Mouse (Mus musculus): ENCODE data around the gene Abcc2. TPM values are rescaled to one million over a fixed set of nuclear protein-coding genes. Genes with fewer than 3 reads are reported as not detected.

Gene Abcc2
- polyA plus RNA-seq, 1 experiment from 2014 or later = 5.1 TPM

DNA sequence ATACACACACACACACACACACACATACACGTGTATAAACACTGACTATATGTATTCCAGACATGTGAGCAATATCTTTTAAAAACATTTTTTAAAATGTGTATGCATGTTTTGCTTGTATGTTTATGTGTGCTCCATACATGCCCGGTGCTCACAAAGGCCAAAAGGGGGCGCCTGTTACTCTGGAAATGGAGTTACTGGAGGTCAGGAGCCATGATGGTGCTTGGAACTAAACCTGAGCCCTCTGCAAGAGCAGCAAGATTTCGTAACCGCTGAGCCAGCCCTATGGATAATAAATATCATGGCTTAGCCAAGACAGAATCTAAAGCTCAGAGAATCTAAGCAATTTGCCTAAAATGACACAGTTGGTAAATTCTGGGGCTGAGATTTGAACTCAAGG, 105.2 kb downstream of the Abcc2 start:
- no peak overlapping the region for H3K27ac ChIP-seq (ENCODE audit: low read depth, low read length)
- no peak for DNase-seq (ENCODE audit: low spot score)
- ATAC-seq (replicated peaks; ENCODE audit: low FRiP score) = no peak
- no peaks in the 10 kb centered on the region for H3K27me3 ChIP-seq (replicated peaks; ENCODE audit: control insufficient read depth, insufficient read depth, low read length)
- peaks cover 10% of the 10 kb centered on the region for H3K4me1 ChIP-seq (replicated peaks; ENCODE audit: control insufficient read depth, insufficient read depth, low read length)
- H3K36me3 ChIP-seq (ENCODE audit: control insufficient read depth, insufficient read depth, low read length) = no peaks in the 10 kb centered on the region
- H3K9me3 ChIP-seq (ENCODE audit: control insufficient read depth, low read length) = no peaks in the 10 kb centered on the region
- no peak overlapping the region for H3K4me3 ChIP-seq (ENCODE audit: low read depth, low read length)
- 81% methylated on average over 5 of the region's 5 CpGs for WGBS
- no peak overlapping the region for H3K4me2 ChIP-seq
- no peak overlapping the region for H3K9ac ChIP-seq (ENCODE audit: low read depth, low read length)

DNA sequence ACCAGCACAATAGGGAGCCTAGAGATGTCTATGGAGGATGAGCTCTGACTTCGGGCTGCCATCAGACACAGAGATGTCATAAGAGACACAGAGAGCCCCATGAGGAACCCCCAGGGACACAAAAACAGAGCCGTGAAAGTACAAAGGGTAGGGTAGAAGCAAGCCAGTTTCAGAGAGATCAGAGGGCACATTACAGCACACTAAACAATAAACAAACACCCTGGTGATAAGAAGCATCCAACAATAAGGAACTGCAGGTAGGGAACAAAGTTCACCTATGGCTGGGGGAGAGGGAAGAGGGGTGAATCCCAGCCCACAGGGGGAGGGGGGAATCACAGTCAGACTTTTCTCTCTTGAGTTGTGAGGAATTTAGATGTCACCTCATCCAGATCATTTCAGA, 105.7 kb downstream of the Abcc2 start:
- H3K4me3 ChIP-seq (ENCODE audit: low read depth, low read length) = no peak overlapping the region
- no peak for DNase-seq (ENCODE audit: low spot score)
- no peaks in the 10 kb centered on the region for H3K27me3 ChIP-seq (replicated peaks; ENCODE audit: control insufficient read depth, insufficient read depth, low read length)
- no peak overlapping the region for H3K4me2 ChIP-seq
- H3K36me3 ChIP-seq (ENCODE audit: control insufficient read depth, insufficient read depth, low read length) = no peaks in the 10 kb centered on the region
- no peak overlapping the region for H3K27ac ChIP-seq (ENCODE audit: low read depth, low read length)
- WGBS = 78% methylated on average over 2 of the region's 2 CpGs
- no peaks in the 10 kb centered on the region for H3K9me3 ChIP-seq (ENCODE audit: control insufficient read depth, low read length)
- H3K9ac ChIP-seq (ENCODE audit: low read depth, low read length) = no peak overlapping the region
- ATAC-seq (replicated peaks; ENCODE audit: low FRiP score) = no peak
- H3K4me1 ChIP-seq (replicated peaks; ENCODE audit: control insufficient read depth, insufficient read depth, low read length) = peaks cover 10% of the 10 kb centered on the region

Other genes with a start within 250 kb of the Abcc2 start
- gene Nkx2-3, start 169.9 kb upstream of the Abcc2 start, polyA plus RNA-seq (2014; fragmentation: Nextera tagmentation; extraction: Ambion mirVana) = 1.2 and 2.3 TPM in 2 replicates
- gene Slc25a28, start 107.3 kb upstream of the Abcc2 start, polyA plus RNA-seq (2014; fragmentation: Nextera tagmentation; extraction: Ambion mirVana) = 12.2 and 14.0 TPM in 2 replicates
- 8.5 and 9.2 TPM in 2 replicates for gene Entpd7, start 92.5 kb upstream of the Abcc2 start, polyA plus RNA-seq (2014; fragmentation: Nextera tagmentation; extraction: Ambion mirVana)
- gene Cutc, start 29.2 kb upstream of the Abcc2 start, polyA plus RNA-seq (2014; fragmentation: Nextera tagmentation; extraction: Ambion mirVana) = 19.4 and 22.3 TPM in 2 replicates
- gene Cox15, start 29.2 kb upstream of the Abcc2 start, polyA plus RNA-seq (2014; fragmentation: Nextera tagmentation; extraction: Ambion mirVana) = 12.3 and 14.0 TPM in 2 replicates
- 7.5 and 8.7 TPM in 2 replicates for gene Dnmbp, start 158.0 kb downstream of the Abcc2 start, polyA plus RNA-seq (2014; fragmentation: Nextera tagmentation; extraction: Ambion mirVana)
- 53.7 and 53.9 TPM in 2 replicates for gene Cpn1, start 204.4 kb downstream of the Abcc2 start, polyA plus RNA-seq (2014; fragmentation: Nextera tagmentation; extraction: Ambion mirVana)
- gene Cyp2c23, start 247.0 kb downstream of the Abcc2 start, polyA plus RNA-seq (2014; fragmentation: Nextera tagmentation; extraction: Ambion mirVana) = 4.4 and 5.1 TPM in 2 replicates

Measured in liver, embryonic 11.5 days (tissue).